Mouse (Mus musculus) cerebellum, adult 2 months (tissue): ENCODE data around the gene Gm11627. TPM values are rescaled to one million over a fixed set of nuclear protein-coding genes. Genes with fewer than 3 reads are reported as not detected.
A peak's percentile ranks its signal among the peaks of the same experiment; 100 is the strongest.

ENCODE experiments used
- DNase-seq, 2 experiments: peaks; one replicate each; pipeline ENCODE4 v3.0.0; 2021
- H3K27ac ChIP-seq: fragments of 200-500 bp; 2 replicates; pipeline ENCODE4 v1.5.1; 2012; ENCODE audit warnings: low read length, control low read depth, inconsistent platforms; ENCODE audit not compliant: insufficient read depth
- H3K27me3 ChIP-seq: fragments of 200-500 bp; 2 replicates; pipeline ENCODE4 v1.6.1; 2012; ENCODE audit warnings: inconsistent platforms, mild to moderate bottlenecking, low read length, moderate library complexity; ENCODE audit not compliant: control insufficient read depth, insufficient read depth
- H3K4me1 ChIP-seq: fragments of 200-500 bp; 2 replicates; pipeline ENCODE4 v1.6.1; 2011; ENCODE audit warnings: low read length; ENCODE audit not compliant: control insufficient read depth, insufficient read depth
- H3K4me3 ChIP-seq: fragments of 200-500 bp; replicated peaks from 2 replicates; pipeline ENCODE3; 2011; ENCODE audit warnings: mild to moderate bottlenecking, low read depth, low read length, control low read depth; ENCODE audit not compliant: insufficient read depth
- CTCF ChIP-seq: fragments of 200-500 bp; IDR thresholded peaks from 2 replicates; pipeline ENCODE4 v1.5.1; 2011; ENCODE audit warnings: low read depth, mild to moderate bottlenecking, control low read depth, low read length, moderate library complexity, borderline replicate concordance; ENCODE audit not compliant: insufficient read depth
- POLR2A ChIP-seq: fragments of 200-500 bp; IDR thresholded peaks from 2 replicates; pipeline ENCODE4 v1.6.1; 2011; ENCODE audit warnings: low read length, control low read depth, borderline replicate concordance; ENCODE audit not compliant: insufficient read depth
- WGBS: fragments of 180-500 bp; shearing (Covaris S2); methylation state at CpG from one replicate; pipeline ENCODE4 v1.1.7; 2018; 5-methylcytosine and 5-hydroxymethylcytosine counted together
- polyA plus RNA-seq: library from polyadenylated mRNA; depleted of rRNA; stranded (reverse); fragments of >200 nt; gene quantifications from 2 replicates; pipeline ENCODE4 v1.2.3, GENCODE M21; 2012

Gm11627 gene
- polyA plus RNA-seq, 1 experiment = 1.1 TPM

- Histone ChIP-seq H3K27me3 (no peaks in the 10 kb centered on the region), H3K27ac (no peak overlapping the region), H3K4me3 (peak overlapping the region; percentile 58), H3K4me1 (no peaks in the 10 kb centered on the region)
- WGBS = 4% methylated on average over 62 of the region's 62 CpGs
- peak; percentile 10 to 16 for DNase-seq
- TF ChIP-seq POLR2A (no peak), CTCF (no peak)
Measured at GRCm38 (mm10) chr11:102605553-102606416, 26.5 kb upstream of the Gm11627 start.

GRCm38 (mm10) chr11:102604777-102605552 is 25.7 kb upstream of the Gm11627 start:
- H3K27me3 ChIP-seq = no peaks in the 10 kb centered on the region
- H3K4me1 ChIP-seq = no peaks in the 10 kb centered on the region
- no peak overlapping the region for H3K27ac ChIP-seq
- H3K4me3 ChIP-seq = peak overlapping the region; percentile 58
- no peak for TF ChIP-seq CTCF
- TF ChIP-seq POLR2A = no peak
- under 1% methylated on average over 74 of the region's 74 CpGs for WGBS
- DNase-seq = peak; percentile 42 to 52

GRCm38 (mm10) chr11:102604010-102604584 is 24.8 kb upstream of the Gm11627 start, which contains the start of gene Fzd2:
Gene Fzd2 (plus strand): TSS chr11:102604396.
- Histone ChIP-seq H3K27ac (no peak within 1 kb of the TSS), H3K27me3 (no peaks in the 10 kb centered on the region), H3K4me1 (no peaks in the 10 kb centered on the region), H3K4me3 (peak within 1 kb of the TSS; percentile 66)
- DNase-seq = peak; percentile 47 to 78
- WGBS = under 1% methylated on average over 31 of the region's 31 CpGs
- TF ChIP-seq CTCF (no peak), POLR2A (no peak)

- WGBS = 2% methylated on average over 10 of the region's 10 CpGs
- Histone ChIP-seq H3K4me3 (peak overlapping the region; percentile 60), H3K27ac (no peak overlapping the region), H3K4me1 (no peaks in the 10 kb centered on the region), H3K27me3 (no peaks in the 10 kb centered on the region)
- no peak for DNase-seq
- no peak for TF ChIP-seq POLR2A
- TF ChIP-seq CTCF = no peak
Measured at GRCm38 (mm10) chr11:102603496-102603850, 24.2 kb upstream of the Gm11627 start.

- H3K4me1 ChIP-seq = no peaks in the 10 kb centered on the region
Measured at GRCm38 (mm10) chr11:102602816-102603495, 23.7 kb upstream of the Gm11627 start.

GRCm38 (mm10) chr11:102599912-102600311 is 20.7 kb upstream of the Gm11627 start:
- WGBS = 86% methylated on average over 3 of the region's 3 CpGs
- Histone ChIP-seq H3K4me1 (no peaks in the 10 kb centered on the region), H3K27me3 (no peaks in the 10 kb centered on the region), H3K27ac (no peak overlapping the region), H3K4me3 (no peak overlapping the region)
- no peak for DNase-seq
- no peak for TF ChIP-seq POLR2A

More at GRCm38 (mm10) chr11:102602816-102603495, 23.7 kb upstream of the Gm11627 start:
- 5% methylated on average over 13 of the region's 13 CpGs for WGBS
- no peak overlapping the region for H3K27ac ChIP-seq
- DNase-seq = no peak
- no peaks in the 10 kb centered on the region for H3K27me3 ChIP-seq
- TF ChIP-seq POLR2A (no peak), CTCF (no peak)
- H3K4me3 ChIP-seq = peak overlapping the region; percentile 44

- Histone ChIP-seq H3K4me1 (no peaks in the 10 kb centered on the region), H3K27ac (no peak overlapping the region), H3K4me3 (no peak overlapping the region), H3K27me3 (no peaks in the 10 kb centered on the region)
- no peak for DNase-seq
- no peak for TF ChIP-seq POLR2A
- TF ChIP-seq CTCF = no peak
- WGBS = 31% methylated on average over 4 of the region's 4 CpGs
Measured at GRCm38 (mm10) chr11:102595341-102595820, 16.1 kb upstream of the Gm11627 start.
